Mouse (Mus musculus) pancreas, adult 10 weeks (tissue): ENCODE results near the gene Tmem107. TPM values are rescaled to one million over a fixed set of nuclear protein-coding genes. Genes with fewer than 3 reads are reported as not detected.

Experiments used
- polyA plus RNA-seq: library from polyadenylated mRNA; stranded (reverse); fragments of 350-450 nt; fragmentation: Illumina TruSeq; extraction: RNeasy Lipid Tissue Mini Kit (QIAGEN cat#74804); gene quantifications from one replicate; pipeline ENCODE4 v1.2.3, GENCODE M21; 2015; ENCODE audit warnings: low read depth, low replicate concordance; ENCODE audit not compliant: insufficient read depth

Tmem107 gene
- 12.6 TPM for polyA plus RNA-seq

DNA sequence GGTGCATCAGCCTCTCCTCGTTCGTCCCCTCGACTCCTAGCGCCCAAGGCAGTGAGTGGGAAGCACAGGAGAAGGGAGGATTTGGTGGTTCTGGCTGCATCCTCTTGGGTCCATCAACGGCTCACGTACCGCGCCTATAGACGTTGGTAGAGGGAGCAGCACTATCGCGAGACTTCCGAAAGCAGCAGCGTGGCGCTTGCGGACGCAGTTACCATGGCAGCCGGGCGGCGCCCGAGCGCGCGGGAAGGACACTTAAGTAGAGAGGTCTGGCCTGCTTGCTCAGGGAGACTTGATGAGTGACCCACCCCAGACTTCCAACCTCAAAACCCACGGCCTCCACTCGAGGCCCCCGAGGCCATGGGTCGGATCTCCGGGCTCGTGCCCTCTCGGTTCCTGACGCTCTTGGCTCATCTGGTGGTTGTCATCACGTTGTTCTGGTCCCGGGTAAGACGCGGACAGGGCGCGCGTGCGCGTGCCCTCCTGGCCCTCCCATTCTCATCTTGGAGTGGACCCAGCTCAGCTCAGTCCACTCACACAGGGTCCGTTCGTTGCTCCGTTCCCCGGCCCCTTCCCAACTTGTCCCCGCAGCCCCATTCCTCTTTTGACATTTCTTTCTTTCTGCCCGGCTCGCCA is at the start of gene Tmem107:
TSS of gene Tmem107 (plus strand) at position 217 of the 633 bp plus-strand sequence.

GRCm38 (mm10) chr11:69045531-69046394 is 24.8 kb upstream of the Tmem107 start, which contains the start of gene Aurkb:
Aurkb (plus strand) TSS chr11:69045647.

DNA sequence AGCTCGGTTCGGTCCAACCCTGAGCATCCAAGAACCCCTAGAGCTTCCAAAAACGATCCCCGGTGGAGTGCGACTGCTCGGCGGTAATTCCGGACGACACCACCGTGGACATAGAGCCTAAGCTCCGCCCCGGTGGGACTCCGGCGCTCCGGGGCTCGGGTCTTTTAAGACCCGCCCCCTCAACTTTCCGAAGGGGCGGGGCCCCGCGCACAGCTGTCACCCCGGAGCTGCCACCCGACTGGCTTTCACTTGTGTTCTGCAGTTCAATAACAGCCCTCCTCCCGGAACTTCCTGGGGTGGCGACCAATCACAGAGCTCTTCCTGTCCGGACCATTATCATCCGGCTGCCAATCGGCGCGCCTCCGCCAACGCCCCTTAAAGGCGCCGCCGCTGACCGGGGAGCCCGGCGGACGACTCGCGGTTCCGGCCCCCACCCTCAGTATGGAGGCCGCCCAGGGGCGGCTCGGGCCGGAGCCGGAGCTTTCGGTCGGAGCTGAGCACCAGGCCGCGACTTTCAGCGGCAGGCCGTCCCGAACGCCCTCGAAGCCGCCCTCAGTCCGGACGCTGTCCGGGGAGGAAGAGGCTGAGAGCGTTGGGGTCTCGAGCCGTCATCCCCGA is 11.1 kb upstream of the Tmem107 start, which contains the start of gene Borcs6:
TSS of gene Borcs6 (plus strand) at position 361 of the 618 bp plus-strand sequence.

DNA sequence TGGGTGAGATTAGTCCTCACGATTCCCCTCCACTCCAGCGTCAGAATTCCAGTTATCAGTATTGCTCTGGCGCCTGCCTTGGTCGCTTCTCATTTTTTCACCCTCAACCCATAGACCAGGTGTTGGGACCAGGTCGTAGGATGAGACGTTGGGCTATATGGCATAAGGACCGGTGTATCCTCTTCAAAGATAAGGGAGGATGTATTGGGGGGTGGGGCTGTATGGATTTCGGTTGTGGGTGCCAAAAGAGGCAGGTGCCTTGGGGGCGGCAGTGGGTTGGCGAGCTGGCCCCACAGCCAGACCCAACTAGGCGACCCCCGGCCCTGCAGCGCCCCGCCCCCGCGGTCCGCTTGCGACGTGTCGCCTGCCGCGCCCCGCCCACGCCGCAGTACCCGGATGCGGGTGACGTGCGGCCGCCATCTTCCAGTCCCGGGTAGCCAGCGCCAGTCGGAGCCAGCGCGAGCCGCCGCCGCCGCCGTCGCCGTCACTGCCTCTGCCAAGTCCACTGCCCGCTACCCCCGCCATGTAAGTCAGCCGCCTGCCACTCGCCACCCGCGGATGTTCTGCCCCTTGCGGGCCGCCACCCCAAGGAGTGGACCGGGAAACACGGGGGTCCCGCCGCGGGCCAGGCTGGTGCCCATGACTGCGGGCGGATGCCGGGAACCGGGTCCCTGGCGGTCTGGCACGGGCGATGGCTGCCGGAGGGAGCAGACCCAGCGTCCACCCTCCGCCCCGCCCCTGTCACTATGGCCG is 17.7 kb downstream of the Tmem107 start, which contains the start of gene Vamp2:
TSS of gene Vamp2 (plus strand) at position 388 of the 753 bp plus-strand sequence.

GRCm38 (mm10) chr11:69094697-69095429 is 24.3 kb downstream of the Tmem107 start, which contains the start of gene Per1:
Per1 (plus strand) TSS chr11:69095217.

DNA sequence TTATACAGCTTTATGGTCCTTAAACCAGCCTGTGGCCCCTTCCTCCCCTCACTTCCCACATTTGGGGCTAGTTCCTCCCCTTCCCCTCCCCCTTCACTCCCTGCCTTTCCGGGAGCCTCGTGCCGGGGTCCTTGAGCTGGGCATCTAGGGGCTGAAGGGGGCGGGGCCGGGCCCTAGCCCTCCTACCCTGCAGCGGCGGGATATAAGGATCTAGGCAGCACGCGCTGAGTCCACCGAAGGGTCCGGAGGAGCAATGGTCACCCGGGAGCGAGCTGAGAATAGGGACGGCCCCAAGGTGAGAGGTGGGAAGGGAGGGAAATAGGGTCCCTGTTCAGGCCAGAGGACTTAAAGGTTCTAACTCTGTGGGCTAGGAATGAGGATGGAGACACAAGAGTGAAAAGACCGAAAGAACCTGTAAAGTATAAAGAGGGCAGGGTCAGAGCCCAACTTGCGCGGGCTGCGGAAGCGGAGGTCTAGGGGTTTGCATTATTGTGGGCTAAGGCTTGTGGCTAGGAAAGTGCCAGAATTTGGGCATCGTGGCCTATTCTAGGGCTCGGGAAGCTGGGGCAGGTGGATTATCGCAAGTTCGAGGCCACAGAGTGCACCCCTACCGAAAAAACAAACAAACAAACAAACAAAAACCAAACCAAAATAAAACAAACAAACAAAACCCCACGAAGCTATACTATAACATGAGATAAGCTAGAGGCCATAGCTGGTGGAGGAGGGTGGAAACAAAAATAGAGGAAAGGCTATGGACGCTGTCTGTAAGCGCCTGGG is 49.8 kb downstream of the Tmem107 start, which contains the start of gene Hes7:
TSS of gene Hes7 (plus strand) at position 184 of the 780 bp plus-strand sequence.

GRCm38 (mm10) chr11:69122336-69122951 is 51.8 kb downstream of the Tmem107 start, which contains the start of gene 9130213A22Rik:
9130213A22Rik (minus strand) TSS chr11:69122589.

Other genes starting within 250 kb of the Tmem107 start
- 16.8 TPM for gene Ndel1, start 198.9 kb upstream of the Tmem107 start, polyA plus RNA-seq
- gene Rnf222, start 182.3 kb upstream of the Tmem107 start, polyA plus RNA-seq = not detected
- gene Rpl26, start 169.2 kb upstream of the Tmem107 start, polyA plus RNA-seq = 860 TPM
- gene Odf4, start 143.7 kb upstream of the Tmem107 start, polyA plus RNA-seq = not detected
- 13.4 TPM for gene Arhgef15, start 113.3 kb upstream of the Tmem107 start, polyA plus RNA-seq
- gene Slc25a35, start 102.7 kb upstream of the Tmem107 start, polyA plus RNA-seq = 3.7 TPM
- 9.3 TPM for gene Rangrf, start 95.6 kb upstream of the Tmem107 start, polyA plus RNA-seq
- gene Pfas, start 62.3 kb upstream of the Tmem107 start, polyA plus RNA-seq = 3.6 TPM
- 9.8 TPM for gene Ctc1, start 54.9 kb upstream of the Tmem107 start, polyA plus RNA-seq
- not detected for gene Aurkb, start 25.2 kb upstream of the Tmem107 start, polyA plus RNA-seq
- 1.9 TPM for gene Borcs6, start 11.1 kb upstream of the Tmem107 start, polyA plus RNA-seq
- gene Vamp2, start 17.7 kb downstream of the Tmem107 start, polyA plus RNA-seq = 45.5 TPM
- 11.2 TPM for gene Per1, start 24.4 kb downstream of the Tmem107 start, polyA plus RNA-seq
- not detected for gene Hes7, start 49.6 kb downstream of the Tmem107 start, polyA plus RNA-seq
- not detected for gene 9130213A22Rik, start 51.8 kb downstream of the Tmem107 start, polyA plus RNA-seq
- gene Aloxe3, start 55.1 kb downstream of the Tmem107 start, polyA plus RNA-seq = not detected
- not detected for gene Alox12b, start 86.2 kb downstream of the Tmem107 start, polyA plus RNA-seq
- not detected for gene Alox8, start 127.0 kb downstream of the Tmem107 start, polyA plus RNA-seq
- not detected for gene Gucy2e, start 166.2 kb downstream of the Tmem107 start, polyA plus RNA-seq